Mouse (Mus musculus) left cerebral cortex, adult 9 months (tissue): ENCODE data around the gene Pcdh9.

ENCODE experiments used
- DNase-seq, 2 experiments: peaks; one replicate each; pipeline ENCODE4 v3.0.0; 2022; ENCODE audit warnings: low spot score in 2 of 2

Pcdh9 gene

GRCm38 (mm10) chr14:93039326-93040221 lies 850.9 kb downstream of the Pcdh9 start:
- no peak for DNase-seq

DNA sequence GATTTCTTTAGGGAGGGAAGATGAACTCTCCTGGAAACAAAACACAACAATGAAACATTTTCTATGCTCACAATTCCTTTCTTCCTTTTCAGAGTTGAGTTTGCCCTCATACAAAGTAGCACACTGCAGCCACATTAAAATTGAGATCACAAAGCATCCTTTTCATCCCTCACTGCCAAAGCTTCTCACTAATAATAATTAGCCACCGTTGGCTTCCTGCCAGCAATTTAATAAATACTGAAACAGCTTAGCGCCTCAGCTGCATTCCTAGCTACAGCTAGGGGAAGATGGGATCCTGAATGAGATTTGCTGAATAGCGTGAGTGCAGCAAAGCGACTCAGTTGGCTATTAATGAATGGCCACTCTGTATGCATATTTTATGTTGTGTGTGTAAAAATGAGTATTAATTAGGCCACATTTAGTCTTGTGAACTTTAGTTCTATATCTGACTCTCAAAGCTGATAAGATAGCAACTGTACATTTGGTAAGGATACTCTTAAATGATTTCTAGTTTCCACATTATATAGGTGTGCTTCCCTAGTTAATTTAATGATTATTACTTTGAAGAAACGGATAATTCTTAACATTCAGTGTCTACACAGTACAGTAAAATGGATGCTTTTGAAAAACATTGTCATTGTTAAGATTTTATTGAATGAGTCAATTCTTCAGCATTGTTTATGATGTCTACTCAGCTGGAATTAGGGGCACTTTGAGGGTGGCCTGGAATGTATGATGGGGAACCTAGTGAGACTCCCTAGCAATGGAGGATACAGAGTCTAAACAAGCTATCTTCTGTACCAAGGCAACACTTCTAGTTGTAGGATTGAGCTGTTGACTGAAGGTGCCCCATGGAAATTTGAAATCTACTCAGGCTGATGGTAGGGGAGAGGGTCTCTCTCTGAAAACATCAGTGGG lies 881.1 kb downstream of the Pcdh9 start:
- DNase-seq = peak; percentile 18 to 43
